Mouse (Mus musculus) small intestine, adult 2 months (tissue): ENCODE data around the gene Tmcc3.

ENCODE experiments used
- CTCF ChIP-seq: fragments of 200-500 bp; IDR thresholded peaks from 2 replicates; pipeline ENCODE4 v1.5.1; 2012; ENCODE audit warnings: low read depth, mild to moderate bottlenecking, control low read depth, inconsistent platforms, low read length, moderate library complexity, mixed read lengths; ENCODE audit not compliant: insufficient replicate concordance, insufficient read length; ENCODE audit errors: extremely low read depth
- POLR2A ChIP-seq: fragments of 200-500 bp; IDR thresholded peaks from 2 replicates; pipeline ENCODE4 v1.6.1; 2012; ENCODE audit warnings: low read depth, mild to moderate bottlenecking, control low read depth, inconsistent platforms, low read length, moderate library complexity

GRCm38 (mm10) chr10:94378383-94378782 is 66.6 kb downstream of the Tmcc3 start:
- TF ChIP-seq CTCF (0 out of 2 replicates have a peak, but pooled peaks have one; percentile 10), POLR2A (no peak)
